Mouse (Mus musculus) liver, embryonic 14.5 days (tissue): ENCODE results near the gene Folr1. TPM values are rescaled to one million over a fixed set of nuclear protein-coding genes. Genes with fewer than 3 reads are reported as not detected.

Experiments used
- ATAC-seq: fragments of 200-750 bp; cut with Nextera tagmentation; 2 replicates; pipeline ENCODE4 v1.8.0; 2017; ENCODE audit warnings: moderate number of reproducible peaks, mild to moderate bottlenecking, moderate library complexity; ENCODE audit not compliant: insufficient read depth
- DNase-seq, 3 experiments: peaks; one replicate each; pipeline ENCODE4 v3.0.0-alpha.2; 2012 to 2013; ENCODE audit warnings: low read depth in 3 of 3, low spot score in 3 of 3
- H3K27ac ChIP-seq: fragments of 300-500 bp; sonication (generic); 2 replicates; pipeline ENCODE4 v1.5.1; 2014; ENCODE audit warnings: moderate library complexity, mild to moderate bottlenecking, control low read depth, inconsistent platforms
- H3K27me3 ChIP-seq: fragments of 300-500 bp; sonication (generic); 2 replicates; pipeline ENCODE4 v1.6.1; 2014; ENCODE audit warnings: mild to moderate bottlenecking, low read length, moderate library complexity; ENCODE audit not compliant: control insufficient read depth, insufficient read depth
- H3K36me3 ChIP-seq: fragments of 300-500 bp; sonication (generic); replicated peaks from 2 replicates; pipeline ENCODE4 v1.6.1; 2014; ENCODE audit warnings: low read depth; ENCODE audit not compliant: control insufficient read depth, insufficient read depth
- H3K4me1 ChIP-seq, 2 experiments: fragments of 200-500 bp in 1 of 2; fragments of 300-500 bp in 1 of 2; sonication (generic) in 1 of 2; replicated peaks; 2 replicates each; pipeline ENCODE4 v1.6.1; 2012 to 2014; ENCODE audit warnings: antibody characterized with exemption in 1 of 2, inconsistent platforms in 1 of 2, low read length in 1 of 2; ENCODE audit not compliant: control insufficient read depth in 2 of 2, insufficient read depth in 2 of 2
- H3K4me2 ChIP-seq: fragments of 300-500 bp; sonication (generic); 2 replicates; pipeline ENCODE4 v1.6.1; 2014; ENCODE audit warnings: low read depth, mild to moderate bottlenecking, control low read depth, moderate library complexity
- H3K4me3 ChIP-seq, 2 experiments: fragments of 200-500 bp in 1 of 2; fragments of 300-500 bp in 1 of 2; sonication (generic) in 1 of 2; 2 replicates each; pipeline ENCODE4 v1.5.1; 2012 to 2014; ENCODE audit warnings: low read depth in 2 of 2, low read length in 2 of 2, mild to moderate bottlenecking in 2 of 2, control low read depth in 1 of 2, inconsistent platforms in 1 of 2, moderate library complexity in 1 of 2; ENCODE audit not compliant: insufficient read depth in 1 of 2
- H3K9ac ChIP-seq: fragments of 300-500 bp; sonication (generic); replicated peaks from 2 replicates; pipeline ENCODE4 v1.6.1; 2014; ENCODE audit warnings: mild to moderate bottlenecking, control low read depth, moderate library complexity
- H3K9me3 ChIP-seq: fragments of 300-500 bp; sonication (generic); 2 replicates; pipeline ENCODE4 v1.6.1; 2016; ENCODE audit warnings: low read length, mixed read lengths; ENCODE audit not compliant: control insufficient read depth
- CTCF ChIP-seq: IDR thresholded peaks from 2 replicates; pipeline ENCODE4 v1.5.1; 2016; ENCODE audit warnings: antibody characterized with exemption, low read depth, control low read depth
- EP300 ChIP-seq: IDR thresholded peaks from 2 replicates; pipeline ENCODE4 v1.6.1; 2016; ENCODE audit warnings: antibody characterized with exemption, low read depth
- WGBS: fragments of 180-500 bp; shearing (Covaris S2); extraction: QIAGEN DNeasy Blood & Tissue Kit; methylation state at CpG from one replicate; pipeline ENCODE4 v1.1.7; 2014; ENCODE audit not compliant: insufficient replicate concordance; 5-methylcytosine and 5-hydroxymethylcytosine counted together
- polyA plus RNA-seq, 2 experiments: library from polyadenylated mRNA; depleted of rRNA in 1 of 2; stranded (reverse) in 1 of 2; unstranded in 1 of 2; fragments of >200 nt; fragmentation: Nextera tagmentation in 1 of 2; extraction: Ambion mirVana in 1 of 2; gene quantifications; 2 replicates each; pipeline versions ENCODE4 v1.2.1 to v1.2.3; 2012 to 2014

Gene Folr1
- polyA plus RNA-seq (2012; rRNA removed) (0.33 and 0.53 TPM in 2 replicates), polyA plus RNA-seq (2014; fragmentation: Nextera tagmentation; extraction: Ambion mirVana) (0.38 TPM in 1 of 2 replicates, not detected in the other)

- no peak for TF ChIP-seq CTCF
- TF ChIP-seq EP300, result no peak
- Histone ChIP-seq H3K27me3 (no peaks in the 10 kb centered on the region), H3K4me1 (peaks cover 0 to 3% of the 10 kb centered on the region in 2 experiments; a peak in 2 of 4 replicates), H3K36me3 (no peaks in the 10 kb centered on the region), H3K9ac (no peak within 1 kb of the TSS), H3K9me3 (no peaks in the 10 kb centered on the region), H3K27ac (no peak within 1 kb of the TSS), H3K4me2 (no peak within 1 kb of the TSS), H3K4me3 (no peak within 1 kb of the TSS)
- ATAC-seq (no peak), DNase-seq (no peak)
- 47% methylated on average over 2 of the region's 2 CpGs for WGBS
Measured at GRCm38 (mm10) chr7:101870629-101871028, at the start of gene Folr1. Gene Folr1, minus strand, starts transcription at chr7:101870788.

DNA sequence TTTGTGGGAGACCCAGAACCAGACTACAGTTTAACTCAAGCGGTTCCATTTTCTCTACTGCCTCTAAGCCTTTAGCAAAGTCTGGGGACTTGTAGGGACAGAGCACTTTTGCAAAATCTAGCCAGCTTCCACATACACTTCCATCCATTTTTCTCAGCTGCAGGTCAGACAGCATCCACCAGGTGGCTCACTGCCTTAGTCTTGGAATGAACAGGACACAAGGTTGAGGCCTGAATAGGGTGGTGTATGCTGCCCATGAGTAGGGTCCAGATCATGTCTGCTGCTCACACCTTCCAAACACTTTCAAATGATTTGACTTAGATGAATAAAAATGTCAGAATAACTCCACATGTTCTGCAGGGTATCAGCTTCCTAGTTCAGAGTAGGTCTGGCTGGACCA lies 47.5 kb upstream of the Folr1 start:
- 27% methylated on average over 1 of the region's 1 CpGs for WGBS
- no peaks in the 10 kb centered on the region for H3K27me3 ChIP-seq
- no peaks in the 10 kb centered on the region; the same call in 1 of the 2 replicates for H3K36me3 ChIP-seq
- H3K4me2 ChIP-seq, result no peak overlapping the region
- H3K4me1 ChIP-seq, result no peaks in the 10 kb centered on the region
- peak; percentile 91 for TF ChIP-seq CTCF
- TF ChIP-seq EP300, result no peak
- H3K9me3 ChIP-seq, result no peaks in the 10 kb centered on the region
- no peak overlapping the region for H3K27ac ChIP-seq
- H3K9ac ChIP-seq, result no peak overlapping the region
- DNase-seq (peak in 2 of 3 experiments; percentile 30 to 44), ATAC-seq (peak; percentile 63; the same call in 1 of the 2 replicates)
- H3K4me3 ChIP-seq, result no peak overlapping the region

GRCm38 (mm10) chr7:101911982-101912381 lies 41.4 kb upstream of the Folr1 start:
- WGBS, result 65% methylated on average over 3 of the region's 3 CpGs
- H3K9me3 ChIP-seq, result no peaks in the 10 kb centered on the region
- H3K4me3 ChIP-seq, result no peak overlapping the region
- peaks cover 18% of the 10 kb centered on the region for H3K36me3 ChIP-seq
- H3K27me3 ChIP-seq, result no peaks in the 10 kb centered on the region
- no peak for DNase-seq
- TF ChIP-seq EP300 (no peak), CTCF (peak; percentile 38)
- H3K4me2 ChIP-seq, result no peak overlapping the region
- no peak overlapping the region for H3K9ac ChIP-seq
- H3K27ac ChIP-seq, result no peak overlapping the region
- H3K4me1 ChIP-seq, result peaks cover 0 to 9% of the 10 kb centered on the region in 2 experiments; a peak in 2 of 4 replicates
- no peak for ATAC-seq

DNA sequence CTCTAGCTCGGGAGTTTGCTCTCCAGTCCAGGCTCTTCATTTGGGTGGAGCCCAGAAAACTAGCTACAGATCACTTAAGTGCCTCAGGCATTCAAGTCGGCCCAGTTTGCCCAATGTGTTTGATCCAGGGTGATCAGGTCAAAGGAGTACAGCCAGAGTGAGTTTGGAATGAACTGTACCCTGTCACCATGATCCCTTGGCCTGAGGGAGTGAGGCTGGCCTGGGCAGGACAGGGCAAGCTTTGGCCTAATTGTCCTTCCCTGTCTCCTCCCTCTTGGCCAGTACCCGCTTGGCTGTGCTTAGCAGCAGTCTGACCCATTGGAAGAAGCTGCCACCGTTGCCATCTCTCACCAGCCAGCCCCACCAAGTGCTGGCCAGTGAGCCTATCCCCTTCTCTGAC lies 39.5 kb upstream of the Folr1 start:
- no peak overlapping the region for H3K27ac ChIP-seq
- no peak overlapping the region for H3K9ac ChIP-seq
- H3K9me3 ChIP-seq, result no peaks in the 10 kb centered on the region
- peaks cover 18% of the 10 kb centered on the region for H3K36me3 ChIP-seq
- H3K27me3 ChIP-seq, result no peaks in the 10 kb centered on the region
- ATAC-seq, result no peak
- WGBS, result 75% methylated on average over 4 of the region's 4 CpGs
- DNase-seq, result no peak
- H3K4me3 ChIP-seq, result no peak overlapping the region
- TF ChIP-seq EP300, result no peak
- TF ChIP-seq CTCF, result no peak
- H3K4me2 ChIP-seq, result no peak overlapping the region
- peaks cover 9 to 20% of the 10 kb centered on the region in 2 experiments for H3K4me1 ChIP-seq

GRCm38 (mm10) chr7:101908367-101908766 lies 37.8 kb upstream of the Folr1 start:
- Histone ChIP-seq H3K4me2 (peak overlapping the region; percentile 11; the same call in 1 of the 2 replicates), H3K9ac (no peak overlapping the region), H3K4me3 (no peak overlapping the region), H3K27ac (no peak overlapping the region), H3K27me3 (no peaks in the 10 kb centered on the region), H3K9me3 (no peaks in the 10 kb centered on the region), H3K36me3 (peaks cover 18% of the 10 kb centered on the region), H3K4me1 (peaks cover 14 to 24% of the 10 kb centered on the region in 2 experiments)
- TF ChIP-seq CTCF (no peak), EP300 (no peak)
- DNase-seq, result no peak
- 32% methylated on average over 4 of the region's 4 CpGs for WGBS
- no peak for ATAC-seq
